Mouse (Mus musculus): Measurements from ENCODE around the gene Ttc32.

DNA sequence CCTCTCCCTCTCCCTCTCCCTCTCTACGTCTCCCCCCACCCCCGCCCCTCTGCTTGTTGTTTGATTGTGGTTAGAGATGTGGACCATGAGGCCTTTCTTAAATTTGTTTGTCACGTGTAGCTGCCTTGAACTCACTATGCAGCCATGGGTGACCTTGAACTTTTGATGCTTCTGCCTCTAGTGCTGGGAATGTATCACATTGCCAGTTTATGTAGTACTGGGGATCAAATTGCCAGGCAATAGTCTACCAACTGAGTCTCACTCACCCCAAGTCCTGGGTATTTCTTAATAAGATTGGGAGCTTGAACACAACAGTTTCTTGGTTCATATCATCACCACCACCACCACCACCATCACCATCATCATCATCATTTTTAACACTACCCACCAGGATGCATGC, 8.8 kb upstream of the Ttc32 start:
- no peak for TF ChIP-seq FLI1 (IDR thresholded peaks at IDR 0.05; ENCODE audit: low read length)
- TF ChIP-seq GATA1 (IDR thresholded peaks at IDR 0.05; ENCODE audit: borderline replicate concordance, low read length), result no peak
